Mouse (Mus musculus) neural tube, embryonic 13.5 days (tissue): ENCODE data around the gene Ddhd1. TPM values are rescaled to one million over a fixed set of nuclear protein-coding genes. Genes with fewer than 3 reads are reported as not detected.

ENCODE experiments used
- ATAC-seq: fragments of 200-750 bp; cut with Nextera tagmentation; 2 replicates; pipeline ENCODE4 v1.8.0; 2017; ENCODE audit warnings: low read depth, mild to moderate bottlenecking, moderate TSS enrichment, moderate library complexity
- H3K27ac ChIP-seq: fragments of 300-500 bp; sonication (generic); replicated peaks from 2 replicates; pipeline ENCODE4 v1.5.1; 2015; ENCODE audit warnings: moderate library complexity, mild to moderate bottlenecking, inconsistent platforms
- H3K27me3 ChIP-seq: fragments of 300-500 bp; sonication (generic); 2 replicates; pipeline ENCODE4 v1.6.1; 2015; ENCODE audit warnings: mild to moderate bottlenecking, inconsistent platforms
- H3K36me3 ChIP-seq: fragments of 300-500 bp; sonication (generic); 2 replicates; pipeline ENCODE4 v1.6.1; 2015; ENCODE audit warnings: mild to moderate bottlenecking, inconsistent platforms
- H3K4me1 ChIP-seq: fragments of 300-500 bp; sonication (generic); replicated peaks from 2 replicates; pipeline ENCODE4 v1.6.1; 2015; ENCODE audit warnings: inconsistent platforms
- H3K4me2 ChIP-seq: fragments of 300-500 bp; sonication (generic); 2 replicates; pipeline ENCODE4 v1.6.1; 2015; ENCODE audit warnings: inconsistent platforms, mild to moderate bottlenecking, moderate library complexity
- H3K4me3 ChIP-seq: fragments of 300-500 bp; sonication (generic); 2 replicates; pipeline ENCODE4 v1.5.1; 2015; ENCODE audit warnings: mild to moderate bottlenecking, inconsistent platforms
- H3K9ac ChIP-seq: fragments of 300-500 bp; sonication (generic); 2 replicates; pipeline ENCODE4 v1.6.1; 2015; ENCODE audit warnings: moderate library complexity, mild to moderate bottlenecking, inconsistent platforms
- H3K9me3 ChIP-seq: fragments of 300-500 bp; sonication (generic); 2 replicates; pipeline ENCODE4 v1.6.1; 2016; ENCODE audit warnings: inconsistent platforms
- WGBS: fragments of 180-500 bp; shearing (Covaris S2); methylation state at CpG from one replicate; pipeline ENCODE4 v1.1.7; 2015; 5-methylcytosine and 5-hydroxymethylcytosine counted together
- polyA plus RNA-seq: library from polyadenylated mRNA; unstranded; fragments of >200 nt; fragmentation: Nextera tagmentation; extraction: Ambion mirVana; gene quantifications from 2 replicates; pipeline ENCODE4 v1.2.1, GENCODE M21; 2015

The Ddhd1 gene
- polyA plus RNA-seq, 1 experiment from 2014 or later = 17.8 TPM

GRCm38 (mm10) chr14:45661575-45661974 is 3.6 kb upstream of the Ddhd1 start:
- Histone ChIP-seq H3K27ac (no peak overlapping the region), H3K4me2 (no peak overlapping the region)
- 50% methylated on average over 5 of the region's 5 CpGs for WGBS

GRCm38 (mm10) chr14:45660315-45660714 is 2.4 kb upstream of the Ddhd1 start:
- Histone ChIP-seq H3K36me3 (no peaks in the 10 kb centered on the region), H3K27me3 (no peaks in the 10 kb centered on the region), H3K9ac (no peak overlapping the region), H3K4me2 (no peak overlapping the region), H3K4me1 (peaks cover 17% of the 10 kb centered on the region), H3K9me3 (no peaks in the 10 kb centered on the region), H3K4me3 (no peak overlapping the region), H3K27ac (no peak overlapping the region)
- no peak for ATAC-seq
- WGBS = 95% methylated on average over 1 of the region's 1 CpGs

More at GRCm38 (mm10) chr14:45661575-45661974, 3.6 kb upstream of the Ddhd1 start:
- H3K27me3 ChIP-seq = no peaks in the 10 kb centered on the region
- no peaks in the 10 kb centered on the region for H3K9me3 ChIP-seq
- H3K4me3 ChIP-seq = no peak overlapping the region
- no peak for ATAC-seq
- no peaks in the 10 kb centered on the region for H3K36me3 ChIP-seq
- no peak overlapping the region for H3K9ac ChIP-seq
- peaks cover 5% of the 10 kb centered on the region for H3K4me1 ChIP-seq

GRCm38 (mm10) chr14:45656831-45657640 is 907 bp downstream of the Ddhd1 start:
- peak overlapping the region; percentile 96 for H3K9ac ChIP-seq

GRCm38 (mm10) chr14:45654876-45655416 is 3.0 kb downstream of the Ddhd1 start:
- ATAC-seq = no peak
- Histone ChIP-seq H3K9me3 (no peaks in the 10 kb centered on the region), H3K27ac (no peak overlapping the region), H3K4me3 (peak overlapping the region; percentile 93), H3K36me3 (no peaks in the 10 kb centered on the region), H3K4me2 (peak overlapping the region; percentile 84), H3K9ac (peak overlapping the region; percentile 57), H3K4me1 (peaks cover 61% of the 10 kb centered on the region), H3K27me3 (no peaks in the 10 kb centered on the region)
- WGBS = 83% methylated on average over 13 of the region's 13 CpGs

More at GRCm38 (mm10) chr14:45656831-45657640, 907 bp downstream of the Ddhd1 start:
- peak overlapping the region; percentile 93 for H3K4me3 ChIP-seq
- H3K9me3 ChIP-seq = no peaks in the 10 kb centered on the region
- no peaks in the 10 kb centered on the region for H3K36me3 ChIP-seq
- H3K27ac ChIP-seq = peak overlapping the region; percentile 96
- peak; percentile 66 for ATAC-seq
- WGBS = under 1% methylated on average over 69 of the region's 69 CpGs
- H3K4me2 ChIP-seq = peak overlapping the region; percentile 84
- H3K27me3 ChIP-seq = no peaks in the 10 kb centered on the region
- H3K4me1 ChIP-seq = peaks cover 48% of the 10 kb centered on the region

- ATAC-seq = no peak
- H3K4me1 ChIP-seq = peaks cover 72% of the 10 kb centered on the region
- no peak overlapping the region for H3K4me3 ChIP-seq
- peak overlapping the region; percentile 84 for H3K4me2 ChIP-seq
- H3K9me3 ChIP-seq = no peaks in the 10 kb centered on the region
- no peak overlapping the region for H3K9ac ChIP-seq
- no peaks in the 10 kb centered on the region for H3K36me3 ChIP-seq
- H3K27me3 ChIP-seq = no peaks in the 10 kb centered on the region
- 88% methylated on average over 2 of the region's 2 CpGs for WGBS
- H3K27ac ChIP-seq = no peak overlapping the region
Measured at GRCm38 (mm10) chr14:45653756-45654155, 4.2 kb downstream of the Ddhd1 start.

GRCm38 (mm10) chr14:45648999-45649818 is 8.7 kb downstream of the Ddhd1 start:
- Histone ChIP-seq H3K27ac (peak overlapping the region; percentile 4; the same call in 1 of the 2 replicates), H3K9me3 (no peaks in the 10 kb centered on the region), H3K4me1 (peaks cover 64% of the 10 kb centered on the region), H3K4me2 (no peak overlapping the region), H3K36me3 (no peaks in the 10 kb centered on the region), H3K4me3 (no peak overlapping the region), H3K27me3 (no peaks in the 10 kb centered on the region), H3K9ac (0 out of 2 replicates have a peak overlapping the region, but pooled peaks have one; percentile 12)
- WGBS = 48% methylated on average over 11 of the region's 11 CpGs
- ATAC-seq = no peak

- Histone ChIP-seq H3K9ac (no peak overlapping the region), H3K27ac (no peak overlapping the region), H3K36me3 (no peaks in the 10 kb centered on the region), H3K4me1 (peaks cover 65% of the 10 kb centered on the region), H3K4me3 (no peak overlapping the region), H3K27me3 (no peaks in the 10 kb centered on the region), H3K9me3 (no peaks in the 10 kb centered on the region), H3K4me2 (no peak overlapping the region)
- no peak for ATAC-seq
- 87% methylated on average over 3 of the region's 3 CpGs for WGBS
Measured at GRCm38 (mm10) chr14:45648144-45648543, 9.8 kb downstream of the Ddhd1 start.

GRCm38 (mm10) chr14:45647632-45648031 is 10.3 kb downstream of the Ddhd1 start:
- no peak overlapping the region for H3K4me3 ChIP-seq
- no peak for ATAC-seq
- no peak overlapping the region for H3K27ac ChIP-seq
- WGBS = 94% methylated on average over 11 of the region's 11 CpGs
- no peaks in the 10 kb centered on the region for H3K9me3 ChIP-seq
- no peaks in the 10 kb centered on the region for H3K27me3 ChIP-seq
- H3K9ac ChIP-seq = no peak overlapping the region
- H3K36me3 ChIP-seq = no peaks in the 10 kb centered on the region
- H3K4me2 ChIP-seq = no peak overlapping the region
- H3K4me1 ChIP-seq = peaks cover 62% of the 10 kb centered on the region

GRCm38 (mm10) chr14:45647175-45647574 is 10.8 kb downstream of the Ddhd1 start:
- Histone ChIP-seq H3K27me3 (no peaks in the 10 kb centered on the region), H3K36me3 (no peaks in the 10 kb centered on the region), H3K9me3 (no peaks in the 10 kb centered on the region), H3K4me1 (peaks cover 60% of the 10 kb centered on the region), H3K9ac (no peak overlapping the region), H3K4me3 (no peak overlapping the region), H3K4me2 (no peak overlapping the region), H3K27ac (no peak overlapping the region)
- WGBS = 90% methylated on average over 7 of the region's 7 CpGs
- ATAC-seq = no peak

- Histone ChIP-seq H3K4me3 (no peak overlapping the region), H3K4me2 (peak overlapping the region; percentile 32; the same call in 1 of the 2 replicates), H3K9ac (no peak overlapping the region), H3K36me3 (no peaks in the 10 kb centered on the region), H3K4me1 (peaks cover 49% of the 10 kb centered on the region), H3K27me3 (no peaks in the 10 kb centered on the region), H3K9me3 (no peaks in the 10 kb centered on the region), H3K27ac (peak overlapping the region; percentile 66)
- 65% methylated on average over 1 of the region's 1 CpGs for WGBS
- ATAC-seq = no peak
Measured at GRCm38 (mm10) chr14:45644786-45645185, 13.2 kb downstream of the Ddhd1 start.

GRCm38 (mm10) chr14:45644202-45644601 is 13.7 kb downstream of the Ddhd1 start:
- H3K4me3 ChIP-seq = no peak overlapping the region
- no peaks in the 10 kb centered on the region for H3K36me3 ChIP-seq
- whole genome bisulfite sequencing = 44% methylated on average over 7 of the region's 7 CpGs
- peak overlapping the region; percentile 66 for H3K27ac ChIP-seq
- H3K9me3 ChIP-seq = no peaks in the 10 kb centered on the region
- H3K27me3 ChIP-seq = no peaks in the 10 kb centered on the region
- H3K4me1 ChIP-seq = peaks cover 44% of the 10 kb centered on the region
- no peak for ATAC-seq
- peak overlapping the region; percentile 32 for H3K4me2 ChIP-seq
- no peak overlapping the region; the same call in 1 of the 2 replicates for H3K9ac ChIP-seq

- Histone ChIP-seq H3K27me3 (no peaks in the 10 kb centered on the region), H3K36me3 (no peaks in the 10 kb centered on the region), H3K4me2 (peak overlapping the region; percentile 32), H3K27ac (peak overlapping the region; percentile 66), H3K9me3 (no peaks in the 10 kb centered on the region), H3K4me1 (peaks cover 36% of the 10 kb centered on the region), H3K4me3 (no peak overlapping the region), H3K9ac (0 out of 2 replicates have a peak overlapping the region, but pooled peaks have one; percentile 26)
- ATAC-seq = peak; percentile 63
- WGBS = 25% methylated on average over 3 of the region's 3 CpGs
Measured at GRCm38 (mm10) chr14:45643461-45643860, 14.5 kb downstream of the Ddhd1 start.
